In genomic region chr2:155819392-155819448, GRCm38 (mm10) we compare ENCODE assay signal across 8 mouse cellular contexts. TPM values are rescaled to one million over a fixed set of nuclear protein-coding genes. Genes with fewer than 3 reads are reported as not detected.
A peak's percentile ranks its signal among the peaks of the same experiment; 100 is the strongest.
DNase-seq lines count a peak whose midpoint lies in the region; ATAC-seq and TF ChIP-seq lines count a peak whose summit lies in the region.

TSS of gene BC029722 (minus strand) at chr2:155819426.

- H3K4me3 ChIP-seq in lung, embryonic 16.5 days (ENCODE audit: low read length): peak within 1 kb of the TSS; percentile 88
- H3K4me3 ChIP-seq in embryonic facial prominence, embryonic 13.5 days: peak within 1 kb of the TSS; percentile 72
- peak within 1 kb of the TSS; percentile 57 for H3K4me3 ChIP-seq in limb, embryonic 11.5 days (ENCODE audit: low read depth, low read length)
- peak within 1 kb of the TSS; percentile 84 for H3K4me3 ChIP-seq in olfactory bulb, adult 2 months (ENCODE audit: insufficient read depth, low read depth, low read length)

- no peaks in the 10 kb centered on the region for H3K27me3 ChIP-seq in lung, embryonic 16.5 days (ENCODE audit: control insufficient read depth, insufficient read depth, low read depth, low read length)
- no peaks in the 10 kb centered on the region for H3K27me3 ChIP-seq in embryonic facial prominence, embryonic 13.5 days
- H3K27me3 ChIP-seq in limb, embryonic 11.5 days (ENCODE audit: control insufficient read depth, insufficient read depth, low read length): no peaks in the 10 kb centered on the region

- H3K9me3 ChIP-seq in lung, embryonic 16.5 days (ENCODE audit: control insufficient read depth, low read length): no peaks in the 10 kb centered on the region
- no peaks in the 10 kb centered on the region for H3K9me3 ChIP-seq in embryonic facial prominence, embryonic 13.5 days
- H3K9me3 ChIP-seq in limb, embryonic 11.5 days (ENCODE audit: control insufficient read depth, low read length): no peaks in the 10 kb centered on the region

- no peak for ATAC-seq in lung, embryonic 16.5 days (ENCODE audit: low read depth)
- no peak for ATAC-seq in embryonic facial prominence, embryonic 13.5 days (ENCODE audit: insufficient number of reproducible peaks, insufficient read depth, low FRiP score, low TSS enrichment, low read depth)
- ATAC-seq in limb, embryonic 11.5 days (ENCODE audit: insufficient number of reproducible peaks, low FRiP score, low TSS enrichment, low read depth): no peak

- no peak for TF ChIP-seq CTCF in olfactory bulb, adult 2 months (IDR thresholded peaks at IDR 0.05; ENCODE audit: insufficient read depth, low read depth, low read length)

- intact Hi-C loops in heart, postnatal 10 days (cut with DNase I): no loop called here

- peak within 1 kb of the TSS; percentile 90 for H3K9ac ChIP-seq in lung, embryonic 16.5 days (ENCODE audit: low read length)
- H3K9ac ChIP-seq in embryonic facial prominence, embryonic 13.5 days: peak within 1 kb of the TSS; percentile 87
- H3K9ac ChIP-seq in limb, embryonic 11.5 days (ENCODE audit: low read length): peak within 1 kb of the TSS; percentile 77

- TF ChIP-seq POLR2A in olfactory bulb, adult 2 months (IDR thresholded peaks at IDR 0.05; ENCODE audit: insufficient read depth, low read depth, low read length): no peak

- H3K27ac ChIP-seq in lung, embryonic 16.5 days (ENCODE audit: low read length): peak within 1 kb of the TSS; percentile 85
- H3K27ac ChIP-seq in embryonic facial prominence, embryonic 13.5 days: peak within 1 kb of the TSS; percentile 75
- H3K27ac ChIP-seq in limb, embryonic 11.5 days (replicated peaks; ENCODE audit: low read depth, low read length): no peak within 1 kb of the TSS
- peak within 1 kb of the TSS; percentile 80 for H3K27ac ChIP-seq in olfactory bulb, adult 2 months (ENCODE audit: insufficient read depth, low read depth, low read length)

- no peak for DNase-seq in lung, postnatal 14 days
- DNase-seq in heart, postnatal 10 days: no peak
- no peak for DNase-seq in limb, embryonic 11.5 days (ENCODE audit: low spot score)
- DNase-seq in natural killer cell, adult 2 months (ENCODE audit: low spot score in 2 of 2): no peak
- no peak for DNase-seq in kidney, postnatal 4 days

- peak within 1 kb of the TSS; percentile 93 for H3K4me2 ChIP-seq in lung, embryonic 16.5 days (ENCODE audit: low read depth, low read length)
- peak within 1 kb of the TSS; percentile 96 for H3K4me2 ChIP-seq in embryonic facial prominence, embryonic 13.5 days
- peak within 1 kb of the TSS; percentile 90 for H3K4me2 ChIP-seq in limb, embryonic 11.5 days (ENCODE audit: low read depth, severe bottlenecking)

- peaks cover 12% of the 10 kb centered on the region for H3K4me1 ChIP-seq in lung, embryonic 16.5 days (replicated peaks; ENCODE audit: control insufficient read depth, insufficient read depth, low read length)
- peaks cover 13% of the 10 kb centered on the region for H3K4me1 ChIP-seq in embryonic facial prominence, embryonic 13.5 days
- peaks cover 8% of the 10 kb centered on the region for H3K4me1 ChIP-seq in limb, embryonic 11.5 days (ENCODE audit: control insufficient read depth, insufficient read depth, low read length)
- H3K4me1 ChIP-seq in olfactory bulb, adult 2 months (ENCODE audit: control insufficient read depth, insufficient read depth, low read length): peaks cover 27% of the 10 kb centered on the region

- peaks cover 27% of the 10 kb centered on the region for H3K36me3 ChIP-seq in lung, embryonic 16.5 days (ENCODE audit: control insufficient read depth, insufficient read depth, low read length)
- peaks cover 47% of the 10 kb centered on the region for H3K36me3 ChIP-seq in embryonic facial prominence, embryonic 13.5 days
- H3K36me3 ChIP-seq in limb, embryonic 11.5 days (ENCODE audit: control insufficient read depth, insufficient read depth, low read length): peaks cover 11% of the 10 kb centered on the region

RNA-seq across cellular contexts. Expression of gene BC029722, which starts in this region (rescaled TPM):
- polyA plus RNA-seq in lung, embryonic 16.5 days (2015; fragmentation: Nextera tagmentation; extraction: Ambion mirVana): 19.4 and 21.6 TPM in 2 replicates
- 16.6 and 17.5 TPM in 2 replicates for polyA plus RNA-seq in embryonic facial prominence, embryonic 13.5 days (2015; fragmentation: Nextera tagmentation; extraction: Ambion mirVana)
- total RNA-seq in heart, postnatal 10 days (2021): 10 to 100 TPM; 16.3 to 16.8 TPM
- polyA plus RNA-seq in limb, embryonic 11.5 days (2014; fragmentation: Nextera tagmentation; extraction: Ambion mirVana): 6.2 and 6.4 TPM in 2 replicates
- not detected in 2 replicates for polyA plus RNA-seq in olfactory bulb, adult 2 months (2012; ENCODE audit: insufficient read depth, insufficient read length, low replicate concordance, missing spikeins)
